Mouse (Mus musculus) megakaryocyte, embryonic 14.5 days (primary cell): ENCODE data around the gene Fam43b.
A peak's percentile ranks its signal among the peaks of the same experiment; 100 is the strongest.

ENCODE experiments used
- FLI1 ChIP-seq: IDR thresholded peaks from 2 replicates; pipeline ENCODE4 v1.6.1; 2012; ENCODE audit warnings: low read length, inconsistent platforms, mixed read lengths
- GATA1 ChIP-seq: IDR thresholded peaks from 3 replicates; pipeline ENCODE4 v1.6.1; 2012; ENCODE audit warnings: mixed read lengths, low read length, inconsistent platforms, borderline replicate concordance

DNA sequence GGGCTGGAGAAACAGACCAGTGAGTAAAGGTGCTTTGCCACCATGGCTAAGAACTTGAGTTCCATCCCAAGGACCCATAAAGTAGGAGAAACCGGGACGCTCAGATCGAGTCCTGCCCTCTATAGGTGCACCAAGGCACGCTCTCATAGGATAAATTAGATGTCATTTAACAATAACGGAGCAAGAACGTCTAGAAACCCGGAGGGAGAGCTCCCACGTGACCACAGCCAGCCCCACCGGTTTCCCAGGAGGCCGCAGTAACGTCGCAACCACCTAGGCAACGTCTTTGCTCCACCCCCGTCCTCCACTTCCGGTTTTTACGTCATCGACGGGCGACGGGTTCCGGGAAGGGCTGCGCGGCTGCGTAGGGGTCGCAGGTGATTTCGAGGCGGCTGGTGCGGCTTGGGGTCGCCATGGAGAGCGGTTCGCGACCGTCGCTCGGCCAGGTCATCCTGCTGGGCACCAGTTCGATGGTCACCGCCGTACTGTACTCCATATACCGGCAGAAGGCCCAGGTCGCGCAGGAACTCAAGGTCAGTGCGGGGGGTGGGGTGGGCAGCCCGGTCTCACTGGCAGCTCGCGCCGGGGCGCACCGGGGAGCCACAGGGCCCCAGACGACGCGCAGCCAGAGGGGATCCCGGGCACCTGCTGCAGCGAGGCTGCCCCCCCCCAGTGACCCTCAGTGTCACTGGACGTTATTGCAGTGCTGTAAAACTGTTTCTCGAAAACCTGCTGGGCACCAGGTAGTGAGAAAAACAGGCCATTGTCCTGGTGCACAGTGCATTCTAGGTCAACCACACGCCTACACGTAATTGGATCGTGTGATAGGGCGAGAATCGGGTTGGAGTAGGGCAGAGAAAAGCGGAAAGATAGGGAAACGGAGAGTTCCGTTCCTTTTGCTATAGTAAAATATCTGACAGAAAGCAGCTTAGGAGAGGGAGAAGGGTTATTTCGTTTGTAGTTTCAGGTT lies 38.3 kb upstream of the Fam43b start, which contains the start of gene Mul1:
- TF ChIP-seq GATA1 (no peak), FLI1 (peak; percentile 63; the same call in 1 of the 2 replicates)
